Mouse (Mus musculus): ENCODE data around the gene Olfr813. TPM values are rescaled to one million over a fixed set of nuclear protein-coding genes. Genes with fewer than 3 reads are reported as not detected.

The Olfr813 gene
- polyA plus RNA-seq (2014; fragmentation: Illumina TruSeq; extraction: RNeasy Lipid Tissue Mini Kit (QIAGEN cat#74804); ENCODE audit: insufficient read depth, low read depth, low replicate concordance), result not detected

GRCm38 (mm10) chr10:129855067-129855466 lies at the start of gene Olfr813:
Gene Olfr813, plus strand, starts transcription at chr10:129855367.

GRCm38 (mm10) chr10:129845994-129846393 lies 9.2 kb upstream of the Olfr813 start, which contains the start of gene Olfr812:
Gene Olfr812, minus strand, starts transcription at chr10:129846094.

GRCm38 (mm10) chr10:129879751-129880150 lies 24.6 kb downstream of the Olfr813 start, which contains the start of gene Olfr814:
Gene Olfr814, minus strand, starts transcription at chr10:129879851.

GRCm38 (mm10) chr10:129905767-129906166 lies 50.6 kb downstream of the Olfr813 start, which contains the start of gene Olfr815:
Gene Olfr815, minus strand, starts transcription at chr10:129905867.

Other genes starting within 250 kb of the Olfr813 start
- not detected for gene Olfr796, start 242.8 kb upstream of the Olfr813 start, polyA plus RNA-seq (2014; fragmentation: Illumina TruSeq; extraction: RNeasy Lipid Tissue Mini Kit (QIAGEN cat#74804); ENCODE audit: insufficient read depth, low read depth, low replicate concordance)
- not detected for gene Olfr798, start 227.4 kb upstream of the Olfr813 start, polyA plus RNA-seq (2014; fragmentation: Illumina TruSeq; extraction: RNeasy Lipid Tissue Mini Kit (QIAGEN cat#74804); ENCODE audit: insufficient read depth, low read depth, low replicate concordance)
- not detected for gene Olfr799, start 217.9 kb upstream of the Olfr813 start, polyA plus RNA-seq (2014; fragmentation: Illumina TruSeq; extraction: RNeasy Lipid Tissue Mini Kit (QIAGEN cat#74804); ENCODE audit: insufficient read depth, low read depth, low replicate concordance)
- not detected for gene Olfr800, start 197.7 kb upstream of the Olfr813 start, polyA plus RNA-seq (2014; fragmentation: Illumina TruSeq; extraction: RNeasy Lipid Tissue Mini Kit (QIAGEN cat#74804); ENCODE audit: insufficient read depth, low read depth, low replicate concordance)
- not detected for gene Olfr801, start 181.5 kb upstream of the Olfr813 start, polyA plus RNA-seq (2014; fragmentation: Illumina TruSeq; extraction: RNeasy Lipid Tissue Mini Kit (QIAGEN cat#74804); ENCODE audit: insufficient read depth, low read depth, low replicate concordance)
- gene Olfr802, start 167.2 kb upstream of the Olfr813 start, polyA plus RNA-seq (2014; fragmentation: Illumina TruSeq; extraction: RNeasy Lipid Tissue Mini Kit (QIAGEN cat#74804); ENCODE audit: insufficient read depth, low read depth, low replicate concordance), result not detected
- gene Olfr803, start 161.1 kb upstream of the Olfr813 start, polyA plus RNA-seq (2014; fragmentation: Illumina TruSeq; extraction: RNeasy Lipid Tissue Mini Kit (QIAGEN cat#74804); ENCODE audit: insufficient read depth, low read depth, low replicate concordance), result not detected
- gene Olfr804, start 152.2 kb upstream of the Olfr813 start, polyA plus RNA-seq (2014; fragmentation: Illumina TruSeq; extraction: RNeasy Lipid Tissue Mini Kit (QIAGEN cat#74804); ENCODE audit: insufficient read depth, low read depth, low replicate concordance), result not detected
- gene Olfr805, start 126.0 kb upstream of the Olfr813 start, polyA plus RNA-seq (2014; fragmentation: Illumina TruSeq; extraction: RNeasy Lipid Tissue Mini Kit (QIAGEN cat#74804); ENCODE audit: insufficient read depth, low read depth, low replicate concordance), result not detected
- not detected for gene Olfr806, start 113.4 kb upstream of the Olfr813 start, polyA plus RNA-seq (2014; fragmentation: Illumina TruSeq; extraction: RNeasy Lipid Tissue Mini Kit (QIAGEN cat#74804); ENCODE audit: insufficient read depth, low read depth, low replicate concordance)
- gene Olfr807, start 97.6 kb upstream of the Olfr813 start, polyA plus RNA-seq (2014; fragmentation: Illumina TruSeq; extraction: RNeasy Lipid Tissue Mini Kit (QIAGEN cat#74804); ENCODE audit: insufficient read depth, low read depth, low replicate concordance), result not detected
- gene Olfr808, start 89.9 kb upstream of the Olfr813 start, polyA plus RNA-seq (2014; fragmentation: Illumina TruSeq; extraction: RNeasy Lipid Tissue Mini Kit (QIAGEN cat#74804); ENCODE audit: insufficient read depth, low read depth, low replicate concordance), result not detected
- not detected for gene Olfr809, start 80.7 kb upstream of the Olfr813 start, polyA plus RNA-seq (2014; fragmentation: Illumina TruSeq; extraction: RNeasy Lipid Tissue Mini Kit (QIAGEN cat#74804); ENCODE audit: insufficient read depth, low read depth, low replicate concordance)
- not detected for gene Olfr810, start 60.5 kb upstream of the Olfr813 start, polyA plus RNA-seq (2014; fragmentation: Illumina TruSeq; extraction: RNeasy Lipid Tissue Mini Kit (QIAGEN cat#74804); ENCODE audit: insufficient read depth, low read depth, low replicate concordance)
- gene Olfr811, start 51.0 kb upstream of the Olfr813 start, polyA plus RNA-seq (2014; fragmentation: Illumina TruSeq; extraction: RNeasy Lipid Tissue Mini Kit (QIAGEN cat#74804); ENCODE audit: insufficient read depth, low read depth, low replicate concordance), result not detected
- not detected for gene Olfr812, start 9.3 kb upstream of the Olfr813 start, polyA plus RNA-seq (2014; fragmentation: Illumina TruSeq; extraction: RNeasy Lipid Tissue Mini Kit (QIAGEN cat#74804); ENCODE audit: insufficient read depth, low read depth, low replicate concordance)
- not detected for gene Olfr814, start 24.5 kb downstream of the Olfr813 start, polyA plus RNA-seq (2014; fragmentation: Illumina TruSeq; extraction: RNeasy Lipid Tissue Mini Kit (QIAGEN cat#74804); ENCODE audit: insufficient read depth, low read depth, low replicate concordance)
- not detected for gene Olfr815, start 50.5 kb downstream of the Olfr813 start, polyA plus RNA-seq (2014; fragmentation: Illumina TruSeq; extraction: RNeasy Lipid Tissue Mini Kit (QIAGEN cat#74804); ENCODE audit: insufficient read depth, low read depth, low replicate concordance)
- not detected for gene Olfr816, start 60.2 kb downstream of the Olfr813 start, polyA plus RNA-seq (2014; fragmentation: Illumina TruSeq; extraction: RNeasy Lipid Tissue Mini Kit (QIAGEN cat#74804); ENCODE audit: insufficient read depth, low read depth, low replicate concordance)
- not detected for gene Olfr818, start 93.7 kb downstream of the Olfr813 start, polyA plus RNA-seq (2014; fragmentation: Illumina TruSeq; extraction: RNeasy Lipid Tissue Mini Kit (QIAGEN cat#74804); ENCODE audit: insufficient read depth, low read depth, low replicate concordance)
- not detected for gene Olfr819, start 111.9 kb downstream of the Olfr813 start, polyA plus RNA-seq (2014; fragmentation: Illumina TruSeq; extraction: RNeasy Lipid Tissue Mini Kit (QIAGEN cat#74804); ENCODE audit: insufficient read depth, low read depth, low replicate concordance)
- gene Olfr247, start 120.8 kb downstream of the Olfr813 start, polyA plus RNA-seq (2014; fragmentation: Illumina TruSeq; extraction: RNeasy Lipid Tissue Mini Kit (QIAGEN cat#74804); ENCODE audit: insufficient read depth, low read depth, low replicate concordance), result not detected
- gene Gm10310, start 129.7 kb downstream of the Olfr813 start, polyA plus RNA-seq (2014; fragmentation: Illumina TruSeq; extraction: RNeasy Lipid Tissue Mini Kit (QIAGEN cat#74804); ENCODE audit: insufficient read depth, low read depth, low replicate concordance), result not detected
- gene Olfr820, start 157.3 kb downstream of the Olfr813 start, polyA plus RNA-seq (2014; fragmentation: Illumina TruSeq; extraction: RNeasy Lipid Tissue Mini Kit (QIAGEN cat#74804); ENCODE audit: insufficient read depth, low read depth, low replicate concordance), result not detected
- gene Olfr821, start 175.0 kb downstream of the Olfr813 start, polyA plus RNA-seq (2014; fragmentation: Illumina TruSeq; extraction: RNeasy Lipid Tissue Mini Kit (QIAGEN cat#74804); ENCODE audit: insufficient read depth, low read depth, low replicate concordance), result not detected
- not detected for gene Olfr822, start 215.8 kb downstream of the Olfr813 start, polyA plus RNA-seq (2014; fragmentation: Illumina TruSeq; extraction: RNeasy Lipid Tissue Mini Kit (QIAGEN cat#74804); ENCODE audit: insufficient read depth, low read depth, low replicate concordance)

Measured in lung, adult 10 weeks (tissue).